Mouse (Mus musculus): Measurements from ENCODE around the gene Pfdn6. TPM values are rescaled to one million over a fixed set of nuclear protein-coding genes. Genes with fewer than 3 reads are reported as not detected.
A peak's percentile ranks its signal among the peaks of the same experiment; 100 is the strongest.
"Not testable (repeated sequence)": the region's sequence is repeated elsewhere in the genome, so short reads cannot be mapped to it uniquely, and the experiment has no call there.

The Pfdn6 gene
- 192 and 240 TPM in 2 replicates for total RNA-seq (2014; fragmentation: Nextera tagmentation)
- 209 and 235 TPM in 2 replicates for total RNA-seq (2017)

DNA sequence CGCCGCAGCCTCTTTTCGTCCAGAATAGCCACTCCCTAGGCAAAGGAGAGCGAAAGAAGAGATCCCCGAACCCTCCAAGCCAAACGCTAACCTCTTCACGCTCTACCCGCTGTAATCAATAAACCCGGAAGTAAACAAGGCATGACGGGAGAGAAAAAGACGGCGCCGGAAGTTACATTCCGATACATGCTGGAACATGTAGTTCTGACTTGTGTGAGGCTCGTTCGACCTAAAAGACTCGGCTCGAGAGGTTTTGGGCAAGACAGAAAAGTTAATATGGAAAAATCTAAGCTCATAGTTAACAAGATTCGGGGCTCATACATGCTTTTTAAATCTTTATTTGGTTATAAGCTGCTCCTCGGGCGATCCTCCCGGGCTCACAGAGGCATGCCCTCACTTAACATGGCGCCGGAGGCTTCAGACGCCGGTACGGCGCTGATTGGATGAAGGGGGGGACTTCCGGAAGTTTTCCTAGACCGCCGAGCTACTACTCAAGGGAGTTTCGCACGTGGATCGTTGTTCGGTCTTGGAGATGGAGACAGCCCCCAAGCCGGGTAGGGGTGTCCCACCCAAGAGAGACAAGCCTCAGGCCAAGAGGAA is at the start of gene Pfdn6, which contains the start of gene Wdr46:
Pfdn6 (minus strand) TSS at position 138 of the 600 bp plus-strand sequence.
Wdr46 (plus strand) TSS at position 455 of the 600 bp plus-strand sequence.
- peak; percentile 84 for ATAC-seq (replicated peaks; ENCODE audit: low FRiP score, low TSS enrichment, poor library complexity, severe bottlenecking)

- not testable (repeated sequence) for ATAC-seq (replicated peaks; ENCODE audit: low FRiP score, low TSS enrichment, poor library complexity, severe bottlenecking)
Measured at GRCm38 (mm10) chr17:33982136-33982535, 42.0 kb upstream of the Pfdn6 start.

DNA sequence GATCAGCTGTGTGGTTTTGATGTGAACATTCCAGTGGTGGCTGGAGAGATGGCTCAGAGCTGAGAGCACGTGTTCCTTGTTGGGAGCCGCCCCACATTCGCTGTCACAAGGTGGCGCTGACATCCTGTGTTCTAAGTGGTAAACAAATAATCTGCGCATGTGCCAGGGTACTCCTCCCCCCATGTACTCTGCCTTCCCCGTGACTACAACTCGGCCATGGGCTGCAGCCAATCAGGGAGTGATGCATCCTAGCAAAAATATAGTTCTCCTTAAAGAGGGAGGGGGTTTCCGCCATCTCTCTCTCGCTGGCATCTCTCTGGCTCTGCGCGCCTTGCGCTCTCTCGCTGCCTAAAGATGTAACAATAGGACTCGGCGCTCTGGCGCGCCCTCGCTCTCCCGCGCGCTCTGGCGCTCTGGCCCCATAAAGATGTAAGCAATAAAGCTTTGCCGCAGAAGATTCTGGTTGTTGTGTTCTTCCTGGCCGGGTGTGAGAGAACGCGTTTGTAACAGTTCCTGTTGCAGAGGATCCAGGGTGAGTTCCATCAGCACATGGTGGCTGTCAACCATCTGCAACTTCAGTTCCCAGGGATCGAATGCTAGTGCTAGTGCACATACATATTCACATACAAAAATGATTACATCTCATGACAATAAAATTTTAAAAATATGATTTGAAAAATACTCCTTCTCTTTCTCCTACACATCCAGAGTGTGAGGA is 41.2 kb upstream of the Pfdn6 start:
- peak; percentile 81 for ATAC-seq (replicated peaks; ENCODE audit: low FRiP score, low TSS enrichment, poor library complexity, severe bottlenecking)

GRCm38 (mm10) chr17:33980181-33981035 is 40.3 kb upstream of the Pfdn6 start:
- no peak for ATAC-seq (replicated peaks; ENCODE audit: low FRiP score, low TSS enrichment, poor library complexity, severe bottlenecking)

DNA sequence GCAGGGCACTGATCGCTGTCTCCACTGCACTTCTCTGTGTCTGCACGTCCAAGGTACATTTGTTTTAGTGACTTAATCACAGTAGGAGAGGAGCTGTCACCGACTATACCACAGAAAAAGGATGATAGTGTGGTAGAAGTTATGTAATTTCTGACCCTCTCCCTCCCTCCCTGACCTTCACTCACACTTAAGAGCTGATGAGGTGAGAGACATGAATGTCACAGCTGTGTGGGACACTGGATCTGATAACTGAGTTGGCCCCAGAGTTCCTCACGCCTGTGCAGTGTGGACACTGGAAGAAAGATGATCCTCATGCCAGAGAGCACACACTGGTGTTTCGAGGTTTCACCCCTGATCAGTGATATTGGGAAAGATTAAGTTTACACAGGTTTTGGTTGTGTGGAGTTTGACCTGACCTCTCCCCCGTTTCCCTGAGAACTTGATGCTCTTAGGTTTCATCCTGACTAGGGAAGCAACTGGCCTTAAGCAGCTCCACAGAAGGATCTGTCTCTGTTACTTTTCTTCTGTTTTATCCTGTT is 39.4 kb upstream of the Pfdn6 start:
- no peak for ATAC-seq (replicated peaks; ENCODE audit: low FRiP score, low TSS enrichment, poor library complexity, severe bottlenecking)

DNA sequence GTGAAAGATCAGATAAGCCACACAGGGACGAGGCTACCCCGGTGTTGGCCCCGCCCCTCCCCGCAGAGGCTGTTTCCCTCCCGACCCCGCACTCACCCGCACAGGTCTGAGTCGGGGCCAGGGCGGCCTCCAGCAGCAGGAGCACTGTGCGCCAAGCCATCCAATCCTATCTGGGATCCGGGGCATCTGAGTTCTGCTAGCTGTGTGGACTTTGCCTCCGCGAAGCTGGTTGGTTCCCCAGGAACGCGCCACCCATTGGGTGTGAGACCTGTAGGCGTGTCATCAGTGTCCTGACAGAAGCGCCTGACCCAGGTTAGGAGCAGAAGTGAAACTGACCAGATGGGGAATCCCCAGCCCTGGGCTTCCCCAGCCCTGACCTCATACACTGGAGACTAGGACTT is 38.5 kb upstream of the Pfdn6 start:
- ATAC-seq (replicated peaks; ENCODE audit: low FRiP score, low TSS enrichment, poor library complexity, severe bottlenecking) = peak; percentile 82

DNA sequence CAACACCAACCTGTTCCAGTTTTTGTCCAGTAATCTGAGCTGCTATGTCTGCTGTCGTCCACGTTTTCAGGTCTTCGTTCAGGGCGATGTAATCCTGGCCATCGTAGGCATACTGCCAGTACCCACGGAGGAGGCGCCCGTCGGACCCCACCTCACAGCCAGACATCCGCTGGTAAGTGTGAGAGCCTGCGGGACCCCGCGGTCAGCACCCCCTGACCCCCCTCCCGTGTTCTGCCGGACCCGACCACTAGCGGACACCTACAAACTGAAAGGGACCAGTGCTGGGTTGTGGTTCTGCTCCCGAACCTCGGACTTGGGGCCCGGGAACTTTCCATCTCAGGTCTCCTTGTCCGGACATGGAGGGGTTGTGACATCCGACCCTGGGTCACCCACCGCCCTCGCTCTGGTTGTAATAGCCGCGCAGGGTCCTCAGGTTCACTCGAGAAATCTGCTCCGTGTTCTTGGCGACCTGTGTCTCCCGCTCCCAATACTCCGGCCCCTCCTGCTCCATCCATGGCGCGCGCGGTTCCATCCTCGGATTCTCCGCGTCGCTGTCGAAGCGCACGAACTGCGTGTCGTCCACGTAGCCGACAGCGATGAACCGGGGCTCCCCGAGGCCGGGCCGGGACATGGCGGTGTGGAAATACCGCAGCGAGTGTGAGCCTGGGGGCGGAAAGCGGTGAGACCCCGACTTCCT is 37.9 kb upstream of the Pfdn6 start:
- ATAC-seq (replicated peaks; ENCODE audit: low FRiP score, low TSS enrichment, poor library complexity, severe bottlenecking) = no peak

DNA sequence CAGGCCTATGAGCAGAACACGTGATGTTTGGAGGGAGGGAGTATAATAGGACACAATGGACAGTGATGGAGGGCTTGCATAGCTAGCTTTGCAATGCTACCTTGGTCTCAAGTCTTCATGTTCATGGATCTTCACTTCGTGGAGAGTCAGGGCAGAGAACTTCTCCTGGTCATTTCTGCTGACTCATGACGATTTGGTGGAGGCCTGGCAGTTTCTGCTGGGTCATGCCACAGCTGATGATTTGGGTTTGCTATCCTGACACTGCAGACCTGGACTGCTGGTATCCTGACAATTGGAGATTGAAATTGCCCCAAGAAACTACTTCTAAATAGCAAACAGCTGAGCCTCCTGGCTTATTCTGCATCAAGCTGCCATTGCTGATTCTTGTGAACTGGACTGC is 33.4 kb upstream of the Pfdn6 start:
- no peak for ATAC-seq (replicated peaks; ENCODE audit: low FRiP score, low TSS enrichment, poor library complexity, severe bottlenecking)

GRCm38 (mm10) chr17:33972691-33973090 is 32.5 kb upstream of the Pfdn6 start:
- ATAC-seq (replicated peaks; ENCODE audit: low FRiP score, low TSS enrichment, poor library complexity, severe bottlenecking) = 0 out of 2 replicates have a peak, but pooled peaks have one; percentile 53

- no peak for ATAC-seq (replicated peaks; ENCODE audit: low FRiP score, low TSS enrichment, poor library complexity, severe bottlenecking)
Measured at GRCm38 (mm10) chr17:33969394-33969793, 29.3 kb upstream of the Pfdn6 start.

- ATAC-seq (replicated peaks; ENCODE audit: low FRiP score, low TSS enrichment, poor library complexity, severe bottlenecking) = peak; percentile 38; the same call in 1 of the 2 replicates
Measured at GRCm38 (mm10) chr17:33968927-33969326, 28.8 kb upstream of the Pfdn6 start.

DNA sequence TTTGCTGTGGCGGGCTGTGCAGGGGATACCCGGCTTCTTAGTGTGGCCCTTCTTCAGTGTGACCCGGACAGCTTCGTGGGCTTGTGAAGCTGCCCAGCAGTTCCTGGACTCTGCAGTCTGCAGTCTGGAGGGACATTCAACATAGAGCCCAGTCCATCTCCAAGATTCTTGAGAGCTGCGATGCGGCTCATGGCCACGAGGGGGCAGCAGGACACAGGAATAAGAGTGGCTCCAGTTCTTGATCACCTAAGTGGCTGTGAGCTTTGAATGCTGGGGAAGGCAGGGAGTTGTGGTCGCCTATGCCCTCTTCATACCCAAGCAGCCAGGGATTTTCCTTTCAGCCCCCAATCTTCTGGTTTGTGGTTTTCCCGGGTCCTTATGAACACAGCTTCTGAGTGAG is 28.3 kb upstream of the Pfdn6 start:
- peak; percentile 75 for ATAC-seq (replicated peaks; ENCODE audit: low FRiP score, low TSS enrichment, poor library complexity, severe bottlenecking)

- no peak for ATAC-seq (replicated peaks; ENCODE audit: low FRiP score, low TSS enrichment, poor library complexity, severe bottlenecking)
Measured at GRCm38 (mm10) chr17:33965846-33966550, 25.9 kb upstream of the Pfdn6 start.

DNA sequence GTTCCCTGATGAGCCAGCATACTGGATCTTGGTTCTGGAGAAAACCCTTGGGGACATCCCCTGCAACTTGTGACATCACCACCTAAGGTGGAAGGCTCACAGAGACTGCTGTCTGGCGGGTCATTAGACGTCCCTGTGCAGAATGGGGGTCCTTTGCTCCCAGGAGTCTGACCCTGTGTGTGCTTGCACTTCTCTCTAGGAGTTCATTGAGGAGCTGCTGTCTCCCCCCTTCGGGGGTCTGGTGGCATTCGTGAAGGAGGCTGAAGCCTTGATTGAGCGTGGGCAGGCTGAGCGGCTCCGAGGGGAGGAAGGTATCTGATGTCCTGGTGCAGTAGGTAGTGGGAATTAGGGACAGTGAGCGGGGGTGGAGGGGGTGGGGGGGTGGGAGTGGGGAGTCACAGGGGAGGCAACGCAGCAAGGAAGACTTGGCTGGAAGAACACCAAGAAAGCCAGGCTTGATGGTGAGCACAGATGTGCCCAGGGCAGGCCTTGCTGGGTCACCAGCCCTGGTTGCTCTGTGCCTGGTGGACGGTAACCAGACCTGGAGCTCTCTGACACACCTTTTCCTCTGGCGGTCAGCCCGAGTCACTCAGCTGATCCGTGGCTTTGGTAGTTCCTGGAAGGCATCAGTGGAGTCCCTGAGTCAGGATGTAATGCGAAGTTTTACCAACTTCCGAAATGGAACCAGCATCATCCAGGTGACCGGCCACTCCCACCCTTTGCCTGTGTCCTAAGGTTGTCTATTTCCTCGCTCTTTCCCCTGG is 25.1 kb upstream of the Pfdn6 start:
- no peak for ATAC-seq (replicated peaks; ENCODE audit: low FRiP score, low TSS enrichment, poor library complexity, severe bottlenecking)

DNA sequence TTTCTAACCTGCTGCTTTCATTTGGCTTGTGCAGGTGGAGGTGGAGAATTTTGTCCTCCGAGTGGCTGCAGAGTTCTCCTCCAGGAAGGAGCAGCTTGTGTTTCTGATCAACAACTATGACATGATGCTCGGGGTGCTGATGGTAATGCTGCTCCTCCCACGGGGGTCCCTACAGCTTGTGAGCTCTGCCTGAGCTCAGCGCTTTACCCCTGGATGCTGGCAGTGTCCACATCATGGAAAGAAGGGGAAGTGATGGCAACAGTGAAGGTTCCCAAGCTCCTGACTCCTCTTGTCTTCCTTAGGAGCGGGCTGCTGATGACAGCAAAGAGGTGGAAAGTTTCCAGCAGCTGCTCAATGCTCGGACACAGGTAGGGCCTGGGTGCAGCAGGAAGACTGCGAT is 22.7 kb upstream of the Pfdn6 start:
- ATAC-seq (replicated peaks; ENCODE audit: low FRiP score, low TSS enrichment, poor library complexity, severe bottlenecking) = no peak

- ATAC-seq (replicated peaks; ENCODE audit: low FRiP score, low TSS enrichment, poor library complexity, severe bottlenecking) = no peak
Measured at GRCm38 (mm10) chr17:33959948-33960347, 19.8 kb upstream of the Pfdn6 start.

GRCm38 (mm10) chr17:33959135-33959534 is 19.0 kb upstream of the Pfdn6 start:
- no peak for ATAC-seq (replicated peaks; ENCODE audit: low FRiP score, low TSS enrichment, poor library complexity, severe bottlenecking)

DNA sequence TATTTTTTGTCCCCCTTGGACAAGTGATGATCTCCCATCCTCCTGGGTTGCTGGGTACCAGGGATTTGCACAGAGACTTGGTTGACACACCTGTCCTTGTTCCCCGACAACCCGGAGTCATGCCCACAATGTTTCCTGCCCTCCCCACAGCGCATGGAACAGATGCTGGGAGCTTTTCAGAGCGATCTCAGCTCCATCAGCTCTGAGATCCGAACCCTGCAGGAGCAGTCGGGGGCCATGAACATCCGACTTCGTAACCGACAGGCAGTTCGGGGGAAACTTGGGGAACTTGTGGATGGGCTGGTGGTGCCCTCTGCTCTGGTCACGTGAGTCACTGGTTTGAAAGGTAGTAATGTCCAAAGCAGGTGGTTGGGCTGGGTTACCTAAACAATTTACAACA is 18.3 kb upstream of the Pfdn6 start:
- ATAC-seq (replicated peaks; ENCODE audit: low FRiP score, low TSS enrichment, poor library complexity, severe bottlenecking) = no peak

All from megakaryocyte-erythroid progenitor cell, adult 5-6 weeks (primary cell).